Mouse (Mus musculus): ENCODE results near the gene Neu1.

DNA sequence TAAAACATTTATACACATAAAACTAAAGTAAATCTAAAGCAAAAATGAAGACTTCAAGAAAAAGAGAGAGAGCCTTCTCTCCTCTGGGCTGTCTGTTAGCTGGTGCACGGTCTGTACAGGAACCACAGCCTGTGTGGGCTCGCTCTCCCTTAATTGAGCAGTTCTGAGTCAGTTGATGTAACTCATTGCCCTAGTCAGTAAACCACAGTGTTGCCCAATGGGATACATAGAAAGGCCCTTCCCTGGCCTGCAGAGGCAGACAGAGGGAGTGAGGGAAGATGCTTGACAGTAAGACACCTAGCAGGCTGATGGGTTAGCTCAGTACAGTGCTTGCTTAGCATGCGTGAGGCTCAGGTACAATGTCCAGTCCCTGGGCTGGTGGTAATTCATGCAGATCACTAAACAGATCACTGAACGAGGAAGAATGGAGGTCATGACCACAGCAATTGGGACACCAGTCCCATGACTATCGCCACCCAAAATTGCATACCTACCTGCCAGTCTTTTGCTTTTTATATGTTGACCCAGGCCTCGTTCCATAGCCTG lies 7.0 kb downstream of the Neu1 start:
- no peak for TF ChIP-seq GATA1 (IDR thresholded peaks at IDR 0.05; ENCODE audit: low read length)
- TF ChIP-seq TAL1 (IDR thresholded peaks at IDR 0.05; ENCODE audit: low read length), result no peak

All from erythroblast, embryonic 14.5 days (primary cell).